Mouse (Mus musculus) CH12.LX (cell line): Measurements from ENCODE around the gene Dand5. TPM values are rescaled to one million over a fixed set of nuclear protein-coding genes. Genes with fewer than 3 reads are reported as not detected.

Experiments used
- DNase-seq: peaks from one replicate; pipeline ENCODE4 v3.0.0-alpha.2; 2013; ENCODE audit errors: extremely low read depth
- H3K27ac ChIP-seq: 2 replicates; pipeline ENCODE4 v1.5.1; 2012; ENCODE audit warnings: low read depth, mild to moderate bottlenecking, control low read depth, moderate library complexity; ENCODE audit not compliant: insufficient read depth
- H3K27me3 ChIP-seq: replicated peaks from 2 replicates; pipeline ENCODE3; 2012; ENCODE audit warnings: inconsistent platforms
- H3K36me3 ChIP-seq, 2 experiments: replicated peaks in 1 of 2; 2 replicates each; pipeline versions ENCODE3 to v1.6.1; 2012; ENCODE audit warnings: inconsistent platforms in 1 of 2, low read length in 1 of 2, mild to moderate bottlenecking in 1 of 2, mixed read lengths in 1 of 2, moderate library complexity in 1 of 2; ENCODE audit not compliant: control insufficient read depth in 1 of 2, insufficient read depth in 1 of 2
- H3K4me1 ChIP-seq, 2 experiments: 2 replicates each; pipeline ENCODE4 v1.6.1; 2012; ENCODE audit warnings: inconsistent platforms in 1 of 2, moderate library complexity in 1 of 2; ENCODE audit not compliant: insufficient read depth in 2 of 2, control insufficient read depth in 1 of 2
- H3K4me2 ChIP-seq: 2 replicates; pipeline ENCODE4 v1.6.1; 2012; ENCODE audit warnings: low read depth, mild to moderate bottlenecking, control low read depth; ENCODE audit not compliant: poor library complexity, insufficient read depth, severe bottlenecking
- H3K4me3 ChIP-seq, 3 experiments: fragments of 150-350 bp in 1 of 3; sonication (generic) in 1 of 3; replicated peaks in 1 of 3; 2 replicates each; pipeline versions ENCODE3 to v1.5.1; 2011 to 2012; ENCODE audit warnings: low read depth in 2 of 3, low read length in 2 of 3, mild to moderate bottlenecking in 2 of 3, moderate library complexity in 2 of 3, control low read depth in 1 of 3, improper control_type of control experiment in 1 of 3, inconsistent platforms in 1 of 3, mixed read lengths in 1 of 3; ENCODE audit not compliant: poor library complexity in 1 of 3
- H3K79me2 ChIP-seq: replicated peaks from 2 replicates; pipeline ENCODE4 v1.6.1; 2012; ENCODE audit warnings: mild to moderate bottlenecking, moderate library complexity; ENCODE audit not compliant: control insufficient read depth, poor library complexity, insufficient read depth, severe bottlenecking; ENCODE audit errors: extremely low read depth
- H3K9ac ChIP-seq: 2 replicates; pipeline ENCODE4 v1.6.1; 2012; ENCODE audit warnings: low read depth, mild to moderate bottlenecking, control low read depth, moderate library complexity; ENCODE audit not compliant: insufficient read depth
- H3K9me3 ChIP-seq: replicated peaks from 2 replicates; pipeline ENCODE3; 2012; ENCODE audit warnings: low read length, inconsistent platforms, mixed read lengths
- BHLHE40 ChIP-seq: IDR thresholded peaks from 2 replicates; pipeline ENCODE4 v1.6.1; 2011; ENCODE audit warnings: mild to moderate bottlenecking, low read depth, low read length, improper control_type of control experiment
- CHD2 ChIP-seq: IDR thresholded peaks from 2 replicates; pipeline ENCODE4 v1.6.1; 2011; ENCODE audit warnings: low read length, improper control_type of control experiment
- EP300 ChIP-seq: IDR thresholded peaks from 2 replicates; pipeline ENCODE4 v1.6.1; 2011; ENCODE audit warnings: low read length, improper control_type of control experiment
- ETS1 ChIP-seq: conservative IDR thresholded peaks from 2 replicates; pipeline ENCODE4 v1.6.1; 2012; ENCODE audit warnings: low read depth, mild to moderate bottlenecking, inconsistent platforms, low read length, improper control_type of control experiment, moderate library complexity
- GABPA ChIP-seq: IDR thresholded peaks from 2 replicates; pipeline ENCODE4 v1.6.1; 2012; ENCODE audit warnings: low read depth, low read length, improper control_type of control experiment, inconsistent platforms; ENCODE audit not compliant: insufficient replicate concordance
- IRF4 ChIP-seq: IDR thresholded peaks from 2 replicates; pipeline ENCODE4 v1.6.1; 2014; ENCODE audit warnings: low read depth, mild to moderate bottlenecking, inconsistent platforms, low read length, improper control_type of control experiment
- JUN ChIP-seq: IDR thresholded peaks from 2 replicates; pipeline ENCODE4 v1.6.1; 2011; ENCODE audit warnings: low read depth, mild to moderate bottlenecking, low read length, improper control_type of control experiment, moderate library complexity; ENCODE audit not compliant: insufficient read depth
- KAT2A ChIP-seq: IDR thresholded peaks from 2 replicates; pipeline ENCODE4 v1.6.1; 2012; ENCODE audit warnings: low read length, improper control_type of control experiment, inconsistent platforms; ENCODE audit not compliant: insufficient replicate concordance
- MAZ ChIP-seq: IDR thresholded peaks from 2 replicates; pipeline ENCODE4 v1.6.1; 2012; ENCODE audit warnings: low read depth, mild to moderate bottlenecking, inconsistent platforms, low read length, improper control_type of control experiment, moderate library complexity
- POLR2A ChIP-seq: IDR thresholded peaks from 2 replicates; pipeline ENCODE4 v1.6.1; 2011; ENCODE audit warnings: low read depth, mild to moderate bottlenecking, improper control_type of control experiment, low read length
- POLR2AphosphoS2 ChIP-seq: IDR thresholded peaks from 2 replicates; pipeline ENCODE4 v1.6.1; 2011; ENCODE audit warnings: low read depth, low read length, improper control_type of control experiment
- SMC3 ChIP-seq: IDR thresholded peaks from 2 replicates; pipeline ENCODE4 v1.6.1; 2011; ENCODE audit warnings: low read depth, low read length, improper control_type of control experiment
- TBP ChIP-seq: conservative IDR thresholded peaks from 2 replicates; pipeline ENCODE4 v1.6.1; 2011; ENCODE audit warnings: low read depth, low read length, improper control_type of control experiment
- USF1 ChIP-seq: IDR thresholded peaks from 2 replicates; pipeline ENCODE4 v1.6.1; 2014; ENCODE audit warnings: low read depth, mild to moderate bottlenecking, inconsistent platforms, low read length, improper control_type of control experiment
- ZMIZ1 ChIP-seq: IDR thresholded peaks from 2 replicates; pipeline ENCODE4 v1.6.1; 2012; ENCODE audit warnings: low read depth, mild to moderate bottlenecking, inconsistent platforms, low read length, improper control_type of control experiment
- ZNF384 ChIP-seq: IDR thresholded peaks from 2 replicates; pipeline ENCODE4 v1.6.1; 2012; ENCODE audit warnings: low read depth, low read length, improper control_type of control experiment, inconsistent platforms
- dilution Hi-C: fragments of 300-500 bp; cut with MboI; formaldehyde crosslinking; loops from 2 replicates; pipeline ENCODE4 v1.14.3; 2020; ENCODE audit warnings: low sequenced_read_pairs; ENCODE audit not compliant: extremely low pct_unique_long_range_greater_than_20kb, extremely low pct_ligation_motif_present
- in situ Hi-C: fragments of 300-500 bp; cut with MboI; formaldehyde crosslinking; loops from 3 replicates; pipeline ENCODE4 v1.14.3; 2019; ENCODE audit warnings: low sequenced_read_pairs, low pct_ligation_motif_present, low pct_unique_long_range_greater_than_20kb, mixed read lengths
- polyA plus RNA-seq: library from polyadenylated mRNA; unstranded; fragments of >175 nt; gene quantifications from 2 replicates; pipeline ENCODE4 v1.2.1, GENCODE M21; 2012; ENCODE audit warnings: low read depth; ENCODE audit not compliant: insufficient read length
- total RNA-seq, 2 experiments: library from RNA; depleted of rRNA; stranded (reverse); fragments of 300-350 nt in 1 of 2; fragments of >200 nt in 1 of 2; gene quantifications; 2 replicates each; pipeline ENCODE4 v1.2.3; 2012 to 2014

The Dand5 gene
- total and polyA plus RNA-seq, 3 experiments = 1.4 to 1.7 (median 1.5) TPM

DNA sequence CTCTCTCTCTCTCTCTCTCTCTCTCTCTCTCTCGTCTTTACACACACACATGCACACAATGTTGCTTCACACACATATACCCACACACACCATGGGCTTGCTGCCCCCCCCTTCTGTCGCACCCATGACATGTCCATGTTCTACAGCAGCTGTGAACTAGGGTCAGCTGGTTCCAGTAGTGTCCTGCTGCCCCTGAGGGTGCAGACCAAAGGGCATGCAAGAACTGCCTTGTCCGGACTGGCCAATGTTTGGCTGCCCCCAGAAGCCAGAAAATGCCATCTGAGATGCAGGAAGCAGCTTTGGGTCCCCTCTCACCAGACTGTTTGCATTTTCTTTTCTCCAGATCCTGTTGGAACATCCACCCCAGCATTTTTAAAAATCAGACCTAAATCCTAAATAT, 50.0 kb downstream of the Dand5 start:
- no peak for TF ChIP-seq GABPA
- TF ChIP-seq CHD2 = no peak
- TF ChIP-seq, all 38 proteins: peak for 0
- Histone ChIP-seq H3K4me2 (no peak overlapping the region), H3K36me3 (no peaks in the 10 kb centered on the region), H3K4me1 (peaks cover 0 to 2% of the 10 kb centered on the region in 2 experiments; a peak in 1 of 4 replicates), H3K9ac (no peak overlapping the region), H3K4me3 (no peak overlapping the region), H3K27me3 (peaks cover 79% of the 10 kb centered on the region), H3K9me3 (no peaks in the 10 kb centered on the region), H3K27ac (no peak overlapping the region), H3K79me2 (no peaks in the 10 kb centered on the region)
- dilution Hi-C loops = no loop called here
- DNase-seq = no peak
- in situ Hi-C loops = no loop called here

DNA sequence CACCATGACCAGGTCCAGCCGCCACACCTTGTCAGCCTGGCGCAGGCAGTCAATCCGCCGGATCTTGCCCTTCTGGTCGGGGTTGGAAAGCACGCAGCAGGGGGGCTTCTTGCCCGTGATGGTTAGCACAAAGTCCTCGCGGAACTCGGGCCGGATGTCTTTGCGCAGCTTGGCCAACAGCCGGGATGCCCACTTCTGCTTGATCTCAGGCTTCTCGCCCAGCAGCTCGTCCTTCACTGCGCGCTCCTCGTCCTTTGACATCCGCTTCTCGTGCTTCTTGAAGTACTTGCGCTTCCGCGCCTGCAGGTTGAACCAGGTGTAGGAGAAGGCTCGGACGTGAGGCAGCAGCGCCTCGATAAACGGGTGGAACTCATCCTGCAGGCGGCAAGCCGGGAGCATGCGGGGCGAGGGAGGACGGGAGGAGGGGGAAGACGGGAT, 50.7 kb downstream of the Dand5 start:
- TF ChIP-seq IRF4 (no peak), POLR2AphosphoS2 (no peak), EP300 (no peak), JUN (no peak), CHD2 (no peak), SMC3 (no peak), TBP (no peak), POLR2A (no peak), USF1 (no peak), MAZ (no peak), BHLHE40 (no peak), ZMIZ1 (no peak), ETS1 (no peak), KAT2A (no peak), ZNF384 (no peak)

More for the DNA sequence above, 50.7 kb downstream of the Dand5 start:
- Histone ChIP-seq H3K9me3 (no peaks in the 10 kb centered on the region), H3K4me3 (no peak overlapping the region), H3K4me1 (peaks cover 0 to 2% of the 10 kb centered on the region in 2 experiments; a peak in 1 of 4 replicates), H3K4me2 (no peak overlapping the region), H3K27me3 (peaks cover 80% of the 10 kb centered on the region), H3K9ac (no peak overlapping the region), H3K79me2 (no peaks in the 10 kb centered on the region), H3K36me3 (no peaks in the 10 kb centered on the region), H3K27ac (no peak overlapping the region)
- DNase-seq = no peak
- dilution Hi-C loops (no loop called here), in situ Hi-C loops (no loop called here)
